Mouse (Mus musculus): ENCODE measurements around the gene Kit. TPM values are rescaled to one million over a fixed set of nuclear protein-coding genes. Genes with fewer than 3 reads are reported as not detected.

Kit gene
- polyA plus RNA-seq, 1 experiment from 2014 or later, result 11.2 TPM

DNA sequence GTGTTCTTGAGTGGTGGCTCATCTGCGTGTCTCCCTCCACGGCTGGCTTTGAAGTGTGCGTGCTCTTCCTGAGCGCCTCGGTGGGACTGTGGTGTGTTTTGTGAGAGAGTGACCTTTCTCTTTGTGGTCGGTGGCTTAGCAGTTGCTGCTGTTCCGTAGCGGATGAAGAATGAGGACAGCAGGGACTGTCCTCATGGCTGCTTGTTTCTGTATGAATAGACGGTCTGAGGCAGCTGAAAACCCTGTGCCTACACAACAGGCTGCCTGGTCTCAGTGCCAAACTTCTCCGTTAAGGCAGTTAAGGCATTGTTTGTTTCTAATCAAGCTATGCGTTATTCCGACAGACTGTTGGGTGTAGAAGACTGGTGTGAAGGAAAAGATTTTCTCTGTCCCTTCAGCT lies 87.8 kb downstream of the Kit start:
- Histone ChIP-seq H3K36me3 (ENCODE audit: control insufficient read depth, insufficient read depth, low read length) (no peaks in the 10 kb centered on the region), H3K27me3 (ENCODE audit: control insufficient read depth, insufficient read depth, low read length) (no peaks in the 10 kb centered on the region), H3K9ac (ENCODE audit: low read depth, low read length) (no peak overlapping the region), H3K4me1 (ENCODE audit: control insufficient read depth, insufficient read depth, low read length) (no peaks in the 10 kb centered on the region), H3K4me3 (ENCODE audit: low read depth, low read length) (no peak overlapping the region), H3K9me3 (replicated peaks; ENCODE audit: control insufficient read depth, low read length) (no peaks in the 10 kb centered on the region), H3K4me2 (no peak overlapping the region), H3K27ac (ENCODE audit: low read depth, low read length) (no peak overlapping the region)
- WGBS (ENCODE audit: insufficient replicate concordance), result 81% methylated on average over 12 of the region's 12 CpGs
- ATAC-seq (replicated peaks; ENCODE audit: insufficient number of reproducible peaks, low FRiP score, low TSS enrichment), result no peak

DNA sequence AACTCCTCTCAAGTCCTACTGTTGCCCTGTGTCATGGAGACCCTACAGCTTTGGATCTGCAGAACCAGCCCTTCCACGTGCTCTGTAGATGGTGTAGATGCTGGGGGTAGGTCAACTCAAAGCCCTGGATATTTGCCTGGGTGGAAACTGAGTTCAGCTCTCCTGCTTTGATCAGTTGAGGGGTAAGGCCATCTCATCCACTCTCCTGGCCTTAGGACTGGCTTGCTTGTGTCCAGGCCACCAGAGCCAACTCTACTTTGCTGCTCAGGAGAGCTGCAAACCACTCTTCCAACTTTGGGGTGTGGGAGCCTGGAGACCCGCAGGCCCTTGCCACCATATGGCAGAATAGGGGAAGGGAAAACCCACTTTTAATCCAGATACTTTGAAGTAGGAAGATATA lies 89.1 kb downstream of the Kit start:
- Histone ChIP-seq H3K9ac (ENCODE audit: low read depth, low read length) (no peak overlapping the region), H3K4me2 (no peak overlapping the region), H3K27me3 (ENCODE audit: control insufficient read depth, insufficient read depth, low read length) (no peaks in the 10 kb centered on the region), H3K4me3 (ENCODE audit: low read depth, low read length) (no peak overlapping the region), H3K27ac (ENCODE audit: low read depth, low read length) (no peak overlapping the region), H3K36me3 (ENCODE audit: control insufficient read depth, insufficient read depth, low read length) (no peaks in the 10 kb centered on the region), H3K9me3 (replicated peaks; ENCODE audit: control insufficient read depth, low read length) (no peaks in the 10 kb centered on the region), H3K4me1 (ENCODE audit: control insufficient read depth, insufficient read depth, low read length) (no peaks in the 10 kb centered on the region)
- 69% methylated on average over 2 of the region's 2 CpGs for WGBS (ENCODE audit: insufficient replicate concordance)
- ATAC-seq (replicated peaks; ENCODE audit: insufficient number of reproducible peaks, low FRiP score, low TSS enrichment), result no peak

DNA sequence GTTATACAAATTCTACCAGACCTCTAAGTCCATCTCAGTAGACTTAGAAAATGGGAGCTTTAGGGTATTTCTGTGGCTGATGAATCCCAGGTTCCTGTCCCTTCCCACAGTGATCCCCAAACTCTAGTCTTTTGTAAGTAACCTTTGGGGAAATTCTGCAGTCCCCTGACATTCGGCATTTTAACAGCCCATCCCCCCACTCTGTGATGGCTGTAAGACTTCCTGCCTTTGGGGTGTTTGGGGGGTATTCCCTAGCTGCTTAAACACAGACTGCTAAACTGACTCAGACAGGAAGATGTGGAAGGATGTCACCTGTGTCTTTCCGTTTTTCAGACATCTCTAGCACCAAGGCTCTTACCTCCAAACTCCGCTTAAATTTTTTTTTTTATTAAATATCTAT lies 92.4 kb downstream of the Kit start:
- no peak for ATAC-seq (replicated peaks; ENCODE audit: insufficient number of reproducible peaks, low FRiP score, low TSS enrichment)
- Histone ChIP-seq H3K4me2 (no peak overlapping the region), H3K36me3 (ENCODE audit: control insufficient read depth, insufficient read depth, low read length) (no peaks in the 10 kb centered on the region), H3K4me3 (ENCODE audit: low read depth, low read length) (no peak overlapping the region), H3K9me3 (replicated peaks; ENCODE audit: control insufficient read depth, low read length) (no peaks in the 10 kb centered on the region), H3K4me1 (ENCODE audit: control insufficient read depth, insufficient read depth, low read length) (no peaks in the 10 kb centered on the region), H3K9ac (ENCODE audit: low read depth, low read length) (no peak overlapping the region), H3K27ac (ENCODE audit: low read depth, low read length) (no peak overlapping the region), H3K27me3 (ENCODE audit: control insufficient read depth, insufficient read depth, low read length) (no peaks in the 10 kb centered on the region)
- 61% methylated on average over 3 of the region's 3 CpGs for WGBS (ENCODE audit: insufficient replicate concordance)

DNA sequence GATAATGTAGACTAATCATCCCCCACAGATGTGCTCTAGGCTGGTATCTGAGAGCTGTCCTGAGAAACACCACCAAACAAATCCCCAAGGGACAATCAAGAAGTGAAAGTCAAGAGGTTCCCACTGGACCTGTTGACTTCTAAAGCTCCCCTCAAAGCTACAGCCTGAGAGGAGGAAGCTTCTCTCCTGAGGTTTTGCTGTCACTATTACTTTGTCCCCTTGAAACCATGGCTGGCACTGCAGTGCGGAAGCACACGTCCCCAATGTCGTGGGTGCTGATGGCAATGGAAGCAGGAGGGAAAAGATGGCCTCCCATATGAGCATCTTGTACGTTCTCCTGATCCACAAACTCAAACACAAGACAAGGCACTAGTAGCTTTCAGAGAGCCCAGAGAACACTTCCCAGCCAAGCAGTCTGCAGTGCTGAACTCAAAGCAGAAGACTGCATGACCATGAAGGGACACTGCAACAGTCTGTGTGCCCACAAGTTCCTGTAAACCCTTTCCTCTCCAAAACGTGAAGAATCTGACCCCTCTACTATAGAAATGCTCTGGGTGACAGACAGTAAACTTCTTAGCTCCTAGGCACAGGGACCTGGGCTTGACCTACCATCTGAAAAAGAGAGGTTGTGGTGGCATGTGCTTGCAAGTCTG lies 96.5 kb downstream of the Kit start:
- Histone ChIP-seq H3K9me3 (replicated peaks; ENCODE audit: control insufficient read depth, low read length) (no peaks in the 10 kb centered on the region), H3K36me3 (ENCODE audit: control insufficient read depth, insufficient read depth, low read length) (no peaks in the 10 kb centered on the region), H3K4me2 (no peak overlapping the region), H3K27me3 (ENCODE audit: control insufficient read depth, insufficient read depth, low read length) (no peaks in the 10 kb centered on the region), H3K27ac (ENCODE audit: low read depth, low read length) (no peak overlapping the region), H3K9ac (ENCODE audit: low read depth, low read length) (no peak overlapping the region), H3K4me1 (ENCODE audit: control insufficient read depth, insufficient read depth, low read length) (no peaks in the 10 kb centered on the region), H3K4me3 (ENCODE audit: low read depth, low read length) (no peak overlapping the region)
- 80% methylated on average over 5 of the region's 5 CpGs for WGBS (ENCODE audit: insufficient replicate concordance)
- no peak for ATAC-seq (replicated peaks; ENCODE audit: insufficient number of reproducible peaks, low FRiP score, low TSS enrichment)

DNA sequence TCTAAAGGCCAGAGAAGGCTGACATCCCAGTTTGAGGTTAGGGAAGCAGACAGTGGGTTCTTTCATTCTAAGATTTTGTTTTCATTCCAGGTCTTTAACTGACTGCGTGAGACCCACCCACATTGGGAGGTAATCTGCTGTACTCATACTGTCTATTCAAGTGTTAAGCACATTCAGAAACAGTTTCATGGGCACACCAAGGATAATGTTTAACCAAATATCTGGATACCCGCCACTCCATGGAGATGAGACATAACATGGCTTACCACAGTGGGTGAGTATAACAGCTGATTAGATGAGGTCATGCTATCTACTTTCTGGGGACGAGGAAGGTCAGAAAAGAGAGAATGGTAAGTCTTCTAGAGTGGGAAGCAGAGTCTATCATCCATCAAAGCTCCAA lies 101.3 kb downstream of the Kit start:
- no peak for ATAC-seq (replicated peaks; ENCODE audit: insufficient number of reproducible peaks, low FRiP score, low TSS enrichment)
- no peaks in the 10 kb centered on the region for H3K4me1 ChIP-seq (ENCODE audit: control insufficient read depth, insufficient read depth, low read length)
- WGBS (ENCODE audit: insufficient replicate concordance), result 75% methylated on average over 3 of the region's 3 CpGs
- H3K4me2 ChIP-seq, result no peak overlapping the region
- H3K4me3 ChIP-seq (ENCODE audit: low read depth, low read length), result no peak overlapping the region
- H3K27me3 ChIP-seq (ENCODE audit: control insufficient read depth, insufficient read depth, low read length), result no peaks in the 10 kb centered on the region
- no peak overlapping the region for H3K9ac ChIP-seq (ENCODE audit: low read depth, low read length)
- no peak overlapping the region for H3K27ac ChIP-seq (ENCODE audit: low read depth, low read length)
- no peaks in the 10 kb centered on the region for H3K9me3 ChIP-seq (replicated peaks; ENCODE audit: control insufficient read depth, low read length)
- no peaks in the 10 kb centered on the region for H3K36me3 ChIP-seq (ENCODE audit: control insufficient read depth, insufficient read depth, low read length)

DNA sequence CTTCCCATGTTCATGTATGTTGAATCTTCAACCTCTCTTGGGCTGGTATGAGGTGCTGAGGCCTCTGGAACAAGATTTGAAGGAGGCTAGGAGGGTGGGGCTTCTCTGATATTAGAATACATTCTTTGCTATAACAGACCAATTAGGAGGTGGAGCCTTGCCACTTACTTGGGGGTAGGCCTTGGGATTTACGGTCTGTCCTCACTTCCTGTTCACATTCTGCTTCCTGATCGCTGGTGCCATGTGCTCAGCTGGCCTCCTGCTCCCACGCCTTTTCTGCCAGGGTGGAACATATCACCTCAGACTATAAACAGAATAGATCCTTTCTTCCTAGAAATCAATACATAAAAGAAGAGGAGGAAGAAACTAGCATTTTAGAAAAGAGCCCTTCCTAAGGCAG lies 105.2 kb downstream of the Kit start:
- Histone ChIP-seq H3K4me1 (ENCODE audit: control insufficient read depth, insufficient read depth, low read length) (no peaks in the 10 kb centered on the region), H3K4me3 (ENCODE audit: low read depth, low read length) (no peak overlapping the region), H3K9me3 (replicated peaks; ENCODE audit: control insufficient read depth, low read length) (no peaks in the 10 kb centered on the region), H3K36me3 (ENCODE audit: control insufficient read depth, insufficient read depth, low read length) (no peaks in the 10 kb centered on the region), H3K9ac (ENCODE audit: low read depth, low read length) (no peak overlapping the region), H3K27ac (ENCODE audit: low read depth, low read length) (no peak overlapping the region), H3K4me2 (no peak overlapping the region), H3K27me3 (ENCODE audit: control insufficient read depth, insufficient read depth, low read length) (no peaks in the 10 kb centered on the region)
- 78% methylated on average over 3 of the region's 3 CpGs for WGBS (ENCODE audit: insufficient replicate concordance)
- no peak for ATAC-seq (replicated peaks; ENCODE audit: insufficient number of reproducible peaks, low FRiP score, low TSS enrichment)

DNA sequence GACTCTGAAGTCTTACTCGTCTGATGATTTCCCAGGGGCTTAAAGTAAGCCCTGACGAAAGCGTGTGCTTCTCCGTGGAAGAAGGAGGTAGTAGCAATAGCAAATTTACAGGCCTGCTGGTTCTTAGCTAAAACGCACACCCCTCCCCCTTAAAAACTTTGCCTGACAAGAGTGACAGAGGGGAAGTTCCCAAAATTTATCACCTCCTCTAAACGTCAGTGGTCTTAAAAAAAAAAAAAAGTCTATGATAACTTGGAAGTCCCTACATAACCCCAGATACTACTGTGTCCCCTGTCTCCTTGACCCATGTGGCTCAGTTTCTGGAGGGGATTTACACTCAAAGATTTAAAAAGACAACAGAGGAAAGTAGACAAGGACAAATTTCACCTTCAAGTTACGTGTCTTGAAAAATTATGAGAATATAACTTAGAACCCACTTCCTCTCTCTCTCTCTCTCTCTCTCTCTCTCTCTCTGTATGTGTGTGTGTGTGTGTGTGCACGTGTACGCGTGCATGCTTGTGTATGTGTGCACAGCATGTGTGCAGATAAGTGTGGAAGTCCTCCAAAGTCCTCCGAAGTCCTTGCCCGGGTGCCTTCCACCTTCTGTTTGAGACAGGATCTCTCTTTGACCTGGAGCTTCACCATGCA lies 120.6 kb downstream of the Kit start:
- H3K4me2 ChIP-seq, result no peak overlapping the region
- H3K9ac ChIP-seq (ENCODE audit: low read depth, low read length), result no peak overlapping the region
- no peak overlapping the region for H3K4me3 ChIP-seq (ENCODE audit: low read depth, low read length)
- no peak overlapping the region for H3K27ac ChIP-seq (ENCODE audit: low read depth, low read length)
- H3K36me3 ChIP-seq (ENCODE audit: control insufficient read depth, insufficient read depth, low read length), result no peaks in the 10 kb centered on the region
- H3K27me3 ChIP-seq (ENCODE audit: control insufficient read depth, insufficient read depth, low read length), result no peaks in the 10 kb centered on the region
- H3K4me1 ChIP-seq (ENCODE audit: control insufficient read depth, insufficient read depth, low read length), result no peaks in the 10 kb centered on the region
- ATAC-seq (replicated peaks; ENCODE audit: insufficient number of reproducible peaks, low FRiP score, low TSS enrichment), result no peak
- no peaks in the 10 kb centered on the region for H3K9me3 ChIP-seq (replicated peaks; ENCODE audit: control insufficient read depth, low read length)
- WGBS (ENCODE audit: insufficient replicate concordance), result 76% methylated on average over 12 of the region's 12 CpGs

DNA sequence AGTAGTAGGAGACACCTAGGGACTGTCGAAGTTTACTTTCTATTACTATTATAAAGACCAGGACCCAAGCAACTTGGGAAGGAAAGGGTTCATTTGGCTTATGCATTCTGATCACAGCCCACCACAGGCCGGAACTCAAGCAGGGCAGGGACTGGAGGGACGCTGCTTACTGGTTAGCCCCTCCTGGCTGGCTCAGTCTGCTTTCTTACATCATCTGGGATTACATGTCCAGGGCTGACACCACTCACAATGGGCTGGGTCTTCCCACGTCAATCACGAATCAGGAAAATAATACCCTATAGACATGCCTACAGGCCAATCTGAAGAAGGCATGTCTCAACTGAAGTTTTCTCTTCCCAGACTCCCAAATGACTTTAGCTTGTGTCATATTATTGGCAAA lies 122.2 kb downstream of the Kit start:
- 80% methylated on average over 5 of the region's 5 CpGs for WGBS (ENCODE audit: insufficient replicate concordance)

DNA sequence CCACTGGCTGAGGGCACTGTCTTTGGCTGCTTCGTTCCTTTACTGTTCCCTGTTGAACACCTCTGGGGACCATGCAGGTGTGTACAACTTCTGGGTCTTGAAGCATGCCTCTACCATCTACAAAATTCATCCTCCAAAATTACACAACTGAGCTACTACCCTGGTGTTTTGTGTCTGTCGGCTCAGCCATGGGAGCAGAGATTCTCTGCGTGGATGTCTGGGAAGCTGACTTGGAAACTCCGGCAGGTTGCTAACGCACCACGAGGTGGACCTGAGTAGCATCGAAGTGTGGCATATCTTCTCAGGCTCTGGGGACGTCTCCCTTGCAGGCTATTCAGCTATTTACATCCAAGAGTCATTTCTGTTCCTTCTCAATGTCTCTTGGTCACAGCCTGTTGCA lies 123.8 kb downstream of the Kit start:
- H3K4me3 ChIP-seq (ENCODE audit: low read depth, low read length), result no peak overlapping the region
- H3K9me3 ChIP-seq (replicated peaks; ENCODE audit: control insufficient read depth, low read length), result 0 out of 2 replicates have a peak, but pooled peaks cover 6% of the 10 kb centered on the region
- H3K27ac ChIP-seq (ENCODE audit: low read depth, low read length), result no peak overlapping the region
- H3K4me1 ChIP-seq (ENCODE audit: control insufficient read depth, insufficient read depth, low read length), result no peaks in the 10 kb centered on the region
- no peaks in the 10 kb centered on the region for H3K27me3 ChIP-seq (ENCODE audit: control insufficient read depth, insufficient read depth, low read length)
- ATAC-seq (replicated peaks; ENCODE audit: insufficient number of reproducible peaks, low FRiP score, low TSS enrichment), result no peak
- H3K4me2 ChIP-seq, result no peak overlapping the region
- H3K36me3 ChIP-seq (ENCODE audit: control insufficient read depth, insufficient read depth, low read length), result no peaks in the 10 kb centered on the region
- no peak overlapping the region for H3K9ac ChIP-seq (ENCODE audit: low read depth, low read length)
- 77% methylated on average over 8 of the region's 8 CpGs for WGBS (ENCODE audit: insufficient replicate concordance)

More for the DNA sequence above, 122.2 kb downstream of the Kit start:
- H3K4me1 ChIP-seq (ENCODE audit: control insufficient read depth, insufficient read depth, low read length), result no peaks in the 10 kb centered on the region
- no peaks in the 10 kb centered on the region for H3K27me3 ChIP-seq (ENCODE audit: control insufficient read depth, insufficient read depth, low read length)
- no peak for ATAC-seq (replicated peaks; ENCODE audit: insufficient number of reproducible peaks, low FRiP score, low TSS enrichment)
- no peak overlapping the region for H3K9ac ChIP-seq (ENCODE audit: low read depth, low read length)
- no peak overlapping the region for H3K27ac ChIP-seq (ENCODE audit: low read depth, low read length)
- H3K9me3 ChIP-seq (replicated peaks; ENCODE audit: control insufficient read depth, low read length), result 0 out of 2 replicates have a peak, but pooled peaks cover 2% of the 10 kb centered on the region
- no peaks in the 10 kb centered on the region for H3K36me3 ChIP-seq (ENCODE audit: control insufficient read depth, insufficient read depth, low read length)
- no peak overlapping the region for H3K4me3 ChIP-seq (ENCODE audit: low read depth, low read length)
- no peak overlapping the region for H3K4me2 ChIP-seq

Measured in heart, embryonic 11.5 days (tissue).